Mouse (Mus musculus) kidney, embryonic 14.5 days (tissue): ENCODE data around the gene Mmp19. TPM values are rescaled to one million over a fixed set of nuclear protein-coding genes. Genes with fewer than 3 reads are reported as not detected.

Experiments
- ATAC-seq: fragments of 200-750 bp; cut with Nextera tagmentation; 2 replicates; pipeline ENCODE4 v1.8.0; 2017; ENCODE audit warnings: moderate number of reproducible peaks, mild to moderate bottlenecking, moderate TSS enrichment, moderate library complexity; ENCODE audit not compliant: low FRiP score, low TSS enrichment
- H3K27ac ChIP-seq: fragments of 300-500 bp; sonication (generic); 2 replicates; pipeline ENCODE4 v1.5.1; 2014; ENCODE audit warnings: low read depth, mild to moderate bottlenecking, low read length, moderate library complexity, mixed read lengths
- H3K27me3 ChIP-seq: fragments of 300-500 bp; sonication (generic); 2 replicates; pipeline ENCODE4 v1.6.1; 2014; ENCODE audit warnings: mild to moderate bottlenecking, low read length; ENCODE audit not compliant: control insufficient read depth, insufficient read depth
- H3K36me3 ChIP-seq: fragments of 300-500 bp; sonication (generic); 2 replicates; pipeline ENCODE4 v1.6.1; 2014; ENCODE audit warnings: low read length, mixed read lengths; ENCODE audit not compliant: control insufficient read depth, insufficient read depth
- H3K4me1 ChIP-seq: fragments of 300-500 bp; sonication (generic); 2 replicates; pipeline ENCODE4 v1.6.1; 2014; ENCODE audit warnings: low read length, mixed read lengths; ENCODE audit not compliant: control insufficient read depth, insufficient read depth
- H3K4me2 ChIP-seq: fragments of 300-500 bp; sonication (generic); replicated peaks from 2 replicates; pipeline ENCODE4 v1.6.1; 2014; ENCODE audit warnings: low read depth, mild to moderate bottlenecking, low read length
- H3K4me3 ChIP-seq: fragments of 300-500 bp; sonication (generic); 2 replicates; pipeline ENCODE4 v1.5.1; 2014; ENCODE audit warnings: mild to moderate bottlenecking, low read length
- H3K9ac ChIP-seq: fragments of 300-500 bp; sonication (generic); 2 replicates; pipeline ENCODE4 v1.6.1; 2014; ENCODE audit warnings: low read depth, mild to moderate bottlenecking, low read length, moderate library complexity
- H3K9me3 ChIP-seq: fragments of 300-500 bp; sonication (generic); 2 replicates; pipeline ENCODE4 v1.6.1; 2016; ENCODE audit warnings: low read length; ENCODE audit not compliant: control insufficient read depth
- WGBS: fragments of 180-500 bp; shearing (Covaris S2); extraction: QIAGEN DNeasy Blood & Tissue Kit; methylation state at CpG from one replicate; pipeline ENCODE4 v1.1.7; 2014; 5-methylcytosine and 5-hydroxymethylcytosine counted together
- polyA plus RNA-seq: library from polyadenylated mRNA; unstranded; fragments of >200 nt; fragmentation: Nextera tagmentation; extraction: Ambion mirVana; gene quantifications from 2 replicates; pipeline ENCODE4 v1.2.1, GENCODE M21; 2014

Gene Mmp19
- polyA plus RNA-seq, 1 experiment from 2014 or later, result 0.24 TPM

GRCm38 (mm10) chr10:128793258-128793657 is 2.5 kb downstream of the Mmp19 start:
- Histone ChIP-seq H3K4me1 (no peaks in the 10 kb centered on the region), H3K9ac (no peak overlapping the region), H3K36me3 (no peaks in the 10 kb centered on the region), H3K9me3 (no peaks in the 10 kb centered on the region), H3K4me3 (no peak overlapping the region), H3K27ac (no peak overlapping the region), H3K4me2 (no peak overlapping the region), H3K27me3 (no peaks in the 10 kb centered on the region)
- WGBS, result 97% methylated on average over 1 of the region's 1 CpGs
- no peak for ATAC-seq

- WGBS, result 89% methylated on average over 5 of the region's 5 CpGs
- Histone ChIP-seq H3K4me2 (no peak overlapping the region), H3K27me3 (no peaks in the 10 kb centered on the region), H3K4me1 (no peaks in the 10 kb centered on the region), H3K9ac (no peak overlapping the region), H3K27ac (no peak overlapping the region), H3K4me3 (no peak overlapping the region), H3K36me3 (no peaks in the 10 kb centered on the region), H3K9me3 (no peaks in the 10 kb centered on the region)
- no peak for ATAC-seq
Observed at GRCm38 (mm10) chr10:128794391-128794790, 3.7 kb downstream of the Mmp19 start.

- H3K9me3 ChIP-seq, result no peaks in the 10 kb centered on the region
- WGBS, result 96% methylated on average over 3 of the region's 3 CpGs
- no peak for ATAC-seq
Observed at GRCm38 (mm10) chr10:128795581-128795980, 4.9 kb downstream of the Mmp19 start.

GRCm38 (mm10) chr10:128798676-128799075 is 8.0 kb downstream of the Mmp19 start:
- H3K9ac ChIP-seq, result no peak overlapping the region
- no peak overlapping the region for H3K27ac ChIP-seq
- H3K4me3 ChIP-seq, result no peak overlapping the region
- WGBS, result 93% methylated on average over 8 of the region's 8 CpGs
- no peaks in the 10 kb centered on the region for H3K9me3 ChIP-seq
- no peak overlapping the region for H3K4me2 ChIP-seq
- no peak for ATAC-seq
- peaks cover 21% of the 10 kb centered on the region; the same call in 1 of the 2 replicates for H3K36me3 ChIP-seq
- H3K4me1 ChIP-seq, result peaks cover 9% of the 10 kb centered on the region; the same call in 1 of the 2 replicates
- H3K27me3 ChIP-seq, result no peaks in the 10 kb centered on the region

More at GRCm38 (mm10) chr10:128795581-128795980, 4.9 kb downstream of the Mmp19 start:
- Histone ChIP-seq H3K4me3 (no peak overlapping the region), H3K9ac (no peak overlapping the region), H3K4me1 (no peaks in the 10 kb centered on the region), H3K27me3 (no peaks in the 10 kb centered on the region), H3K4me2 (no peak overlapping the region), H3K36me3 (peaks cover 8% of the 10 kb centered on the region; the same call in 1 of the 2 replicates), H3K27ac (no peak overlapping the region)

GRCm38 (mm10) chr10:128801981-128802495 is 11.3 kb downstream of the Mmp19 start:
- Histone ChIP-seq H3K4me1 (peaks cover 20% of the 10 kb centered on the region), H3K4me3 (no peak overlapping the region), H3K4me2 (no peak overlapping the region), H3K27ac (no peak overlapping the region), H3K27me3 (no peaks in the 10 kb centered on the region), H3K9me3 (no peaks in the 10 kb centered on the region), H3K9ac (no peak overlapping the region), H3K36me3 (peaks cover 21% of the 10 kb centered on the region; the same call in 1 of the 2 replicates)
- 89% methylated on average over 16 of the region's 16 CpGs for WGBS
- ATAC-seq, result no peak

GRCm38 (mm10) chr10:128802956-128803355 is 12.2 kb downstream of the Mmp19 start:
- H3K27ac ChIP-seq, result 0 out of 2 replicates have a peak overlapping the region, but pooled peaks have one; percentile 5
- H3K9me3 ChIP-seq, result no peaks in the 10 kb centered on the region
- H3K4me3 ChIP-seq, result peak overlapping the region; percentile 85

GRCm38 (mm10) chr10:128803361-128803760 is 12.7 kb downstream of the Mmp19 start:
- H3K9ac ChIP-seq, result peak overlapping the region; percentile 83

More at GRCm38 (mm10) chr10:128802956-128803355, 12.2 kb downstream of the Mmp19 start:
- peak overlapping the region; percentile 72 for H3K4me2 ChIP-seq
- H3K4me1 ChIP-seq, result peaks cover 29% of the 10 kb centered on the region
- peaks cover 21% of the 10 kb centered on the region; the same call in 1 of the 2 replicates for H3K36me3 ChIP-seq
- no peak for ATAC-seq
- no peaks in the 10 kb centered on the region for H3K27me3 ChIP-seq
- H3K9ac ChIP-seq, result peak overlapping the region; percentile 83; the same call in 1 of the 2 replicates
- WGBS, result 48% methylated on average over 4 of the region's 4 CpGs

GRCm38 (mm10) chr10:128803771-128804270 is 13.1 kb downstream of the Mmp19 start, which contains the start of gene Dnajc14:
Dnajc14 (plus strand) TSS chr10:128804062.
- Histone ChIP-seq H3K4me2 (peak within 1 kb of the TSS; percentile 72), H3K9me3 (no peaks in the 10 kb centered on the region), H3K4me1 (peaks cover 35% of the 10 kb centered on the region), H3K27ac (peak within 1 kb of the TSS; percentile 98), H3K27me3 (no peaks in the 10 kb centered on the region), H3K9ac (peak within 1 kb of the TSS; percentile 83), H3K4me3 (peak within 1 kb of the TSS; percentile 85), H3K36me3 (peaks cover 23% of the 10 kb centered on the region; the same call in 1 of the 2 replicates)
- peak; percentile 10; the same call in 1 of the 2 replicates for ATAC-seq
- WGBS, result 0% methylated on average over 14 of the region's 14 CpGs

More at GRCm38 (mm10) chr10:128803361-128803760, 12.7 kb downstream of the Mmp19 start:
- Histone ChIP-seq H3K4me3 (peak overlapping the region; percentile 85), H3K27ac (peak overlapping the region; percentile 98; the same call in 1 of the 2 replicates), H3K4me1 (peaks cover 31% of the 10 kb centered on the region), H3K9me3 (no peaks in the 10 kb centered on the region), H3K36me3 (peaks cover 21% of the 10 kb centered on the region; the same call in 1 of the 2 replicates), H3K27me3 (no peaks in the 10 kb centered on the region), H3K4me2 (peak overlapping the region; percentile 72)
- no peak for ATAC-seq
- 7% methylated on average over 6 of the region's 6 CpGs for WGBS
